Mouse (Mus musculus) intestine, postnatal 0 days (tissue): ENCODE data around the gene Polr3gl. TPM values are rescaled to one million over a fixed set of nuclear protein-coding genes. Genes with fewer than 3 reads are reported as not detected.

Source experiments
- ATAC-seq: fragments of 200-750 bp; cut with Nextera tagmentation; 2 replicates; pipeline ENCODE4 v1.8.0; 2017; ENCODE audit warnings: mild to moderate bottlenecking, moderate TSS enrichment, moderate library complexity
- H3K27ac ChIP-seq: fragments of 300-500 bp; sonication (generic); 2 replicates; pipeline ENCODE4 v1.5.1; 2014; ENCODE audit warnings: mild to moderate bottlenecking, low read depth, low read length, moderate library complexity
- H3K27me3 ChIP-seq: fragments of 300-500 bp; sonication (generic); replicated peaks from 2 replicates; pipeline ENCODE4 v1.6.1; 2014; ENCODE audit warnings: low read length, mixed read lengths; ENCODE audit not compliant: control insufficient read depth, insufficient read depth
- H3K36me3 ChIP-seq: fragments of 300-500 bp; sonication (generic); 2 replicates; pipeline ENCODE4 v1.6.1; 2014; ENCODE audit warnings: mild to moderate bottlenecking, moderate library complexity; ENCODE audit not compliant: control insufficient read depth, insufficient read depth
- H3K4me1 ChIP-seq: fragments of 300-500 bp; sonication (generic); replicated peaks from 2 replicates; pipeline ENCODE4 v1.6.1; 2014; ENCODE audit warnings: antibody characterized with exemption, low read length, mixed read lengths; ENCODE audit not compliant: control insufficient read depth, insufficient read depth
- H3K4me2 ChIP-seq: fragments of 300-500 bp; sonication (generic); replicated peaks from 2 replicates; pipeline ENCODE4 v1.6.1; 2014; ENCODE audit warnings: low read depth, mild to moderate bottlenecking, moderate library complexity
- H3K4me3 ChIP-seq: fragments of 300-500 bp; sonication (generic); 2 replicates; pipeline ENCODE4 v1.5.1; 2014; ENCODE audit warnings: low read depth, low read length
- H3K9ac ChIP-seq: fragments of 300-500 bp; sonication (generic); 2 replicates; pipeline ENCODE4 v1.6.1; 2014; ENCODE audit warnings: mild to moderate bottlenecking, low read depth, low read length
- H3K9me3 ChIP-seq: fragments of 300-500 bp; sonication (generic); 2 replicates; pipeline ENCODE4 v1.6.1; 2016; ENCODE audit warnings: mixed run types; ENCODE audit not compliant: control insufficient read depth
- CTCF ChIP-seq: sonication (generic); IDR thresholded peaks from 2 replicates; pipeline ENCODE4 v1.5.1; 2016; ENCODE audit warnings: low read depth, mild to moderate bottlenecking, control low read depth, antibody characterized with exemption, moderate library complexity
- WGBS: fragments of 180-500 bp; shearing (Covaris S2); extraction: QIAGEN DNeasy Blood & Tissue Kit; methylation state at CpG from one replicate; pipeline ENCODE4 v1.1.7; 2014; 5-methylcytosine and 5-hydroxymethylcytosine counted together
- polyA plus RNA-seq: library from polyadenylated mRNA; unstranded; fragments of >200 nt; fragmentation: Nextera tagmentation; extraction: Ambion mirVana; gene quantifications from 2 replicates; pipeline ENCODE4 v1.2.1, GENCODE M21; 2015

Gene Polr3gl
- polyA plus RNA-seq, 1 experiment from 2014 or later: 18.7 TPM

DNA sequence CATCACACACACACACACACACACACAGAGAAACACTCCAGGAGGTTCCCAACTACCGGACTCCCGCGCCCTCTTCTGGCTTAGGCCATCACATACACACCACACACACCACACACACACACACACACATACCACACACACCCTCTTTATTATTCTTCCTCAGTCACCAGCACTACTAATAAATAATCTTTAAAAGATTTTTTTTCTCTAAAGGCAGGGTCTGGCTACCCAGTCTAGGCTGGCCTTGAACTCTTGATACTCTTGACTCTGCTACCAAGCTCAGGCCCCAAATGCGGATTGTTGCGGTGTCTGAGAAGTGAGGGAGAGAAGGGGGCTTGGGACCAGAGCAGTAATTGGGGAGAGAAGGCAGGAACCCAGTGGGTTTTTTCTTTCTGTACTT lies 870 bp upstream of the Polr3gl start:
- Histone ChIP-seq H3K9ac (no peak overlapping the region), H3K4me1 (peaks cover 12% of the 10 kb centered on the region; the same call in 1 of the 2 replicates), H3K9me3 (no peaks in the 10 kb centered on the region), H3K27me3 (peaks cover 37% of the 10 kb centered on the region), H3K4me2 (no peak overlapping the region), H3K27ac (no peak overlapping the region), H3K36me3 (no peaks in the 10 kb centered on the region), H3K4me3 (no peak overlapping the region)
- WGBS: 73% methylated on average over 5 of the region's 5 CpGs
- no peak for TF ChIP-seq CTCF
- no peak for ATAC-seq

- H3K27me3 ChIP-seq: peaks cover 25% of the 10 kb centered on the region
- H3K36me3 ChIP-seq: no peaks in the 10 kb centered on the region
- H3K4me2 ChIP-seq: peak overlapping the region; percentile 83
- no peaks in the 10 kb centered on the region for H3K9me3 ChIP-seq
- ATAC-seq: no peak
- peak overlapping the region; percentile 75 for H3K9ac ChIP-seq
- TF ChIP-seq CTCF: no peak
- peaks cover 12% of the 10 kb centered on the region; the same call in 1 of the 2 replicates for H3K4me1 ChIP-seq
- peak overlapping the region; percentile 68 for H3K27ac ChIP-seq
- peak overlapping the region; percentile 75 for H3K4me3 ChIP-seq
- 1% methylated on average over 10 of the region's 10 CpGs for WGBS
Measured at GRCm38 (mm10) chr3:96593374-96593773, 607 bp downstream of the Polr3gl start.

DNA sequence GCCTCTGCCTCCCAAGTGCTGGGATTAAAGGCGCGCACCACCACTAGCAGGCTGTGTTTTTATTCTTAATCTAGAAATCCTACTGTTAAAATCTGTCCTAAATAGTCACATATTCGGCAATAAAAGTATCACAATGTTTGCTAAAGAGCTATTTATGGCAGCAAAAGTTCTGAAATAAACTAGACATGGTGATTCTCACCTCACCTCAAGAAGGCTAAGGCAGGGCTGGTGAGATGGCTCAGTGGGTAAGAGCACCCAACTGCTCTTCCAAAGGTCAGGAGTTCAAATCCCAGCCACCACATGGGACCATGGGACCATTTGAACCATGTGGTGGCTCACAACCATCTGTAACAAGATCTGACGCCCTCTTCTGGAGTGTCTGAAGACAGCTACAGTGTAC lies 3.3 kb downstream of the Polr3gl start:
- no peaks in the 10 kb centered on the region for H3K9me3 ChIP-seq
- H3K4me3 ChIP-seq: no peak overlapping the region
- no peak for TF ChIP-seq CTCF
- no peak for ATAC-seq
- WGBS: 77% methylated on average over 4 of the region's 4 CpGs
- no peak overlapping the region for H3K4me2 ChIP-seq
- H3K36me3 ChIP-seq: no peaks in the 10 kb centered on the region
- H3K4me1 ChIP-seq: 0 out of 2 replicates have a peak, but pooled peaks cover 4% of the 10 kb centered on the region
- no peak overlapping the region for H3K9ac ChIP-seq
- H3K27ac ChIP-seq: no peak overlapping the region
- peaks cover 3% of the 10 kb centered on the region; the same call in 1 of the 2 replicates for H3K27me3 ChIP-seq

GRCm38 (mm10) chr3:96583386-96583785 lies 10.6 kb downstream of the Polr3gl start:
- TF ChIP-seq CTCF: peak; percentile 41; the same call in 1 of the 2 replicates
- H3K9me3 ChIP-seq: no peaks in the 10 kb centered on the region
- H3K36me3 ChIP-seq: 0 out of 2 replicates have a peak, but pooled peaks cover 3% of the 10 kb centered on the region
- H3K4me2 ChIP-seq: no peak overlapping the region
- no peak overlapping the region for H3K9ac ChIP-seq
- no peak for ATAC-seq
- 89% methylated on average over 5 of the region's 5 CpGs for WGBS
- H3K4me1 ChIP-seq: no peaks in the 10 kb centered on the region
- no peak overlapping the region for H3K4me3 ChIP-seq
- H3K27ac ChIP-seq: no peak overlapping the region
- H3K27me3 ChIP-seq: no peaks in the 10 kb centered on the region

- no peak overlapping the region for H3K9ac ChIP-seq
- H3K9me3 ChIP-seq: no peaks in the 10 kb centered on the region
- WGBS: 85% methylated on average over 16 of the region's 16 CpGs
- 0 out of 2 replicates have a peak, but pooled peaks cover 3% of the 10 kb centered on the region for H3K36me3 ChIP-seq
- H3K27me3 ChIP-seq: no peaks in the 10 kb centered on the region
- no peak for TF ChIP-seq CTCF
- no peak overlapping the region for H3K4me2 ChIP-seq
- H3K4me3 ChIP-seq: no peak overlapping the region
- no peak for ATAC-seq
- no peak overlapping the region for H3K27ac ChIP-seq
- H3K4me1 ChIP-seq: peaks cover 9% of the 10 kb centered on the region; the same call in 1 of the 2 replicates
Measured at GRCm38 (mm10) chr3:96581771-96582515, 12.0 kb downstream of the Polr3gl start.

GRCm38 (mm10) chr3:96581141-96581540 lies 12.8 kb downstream of the Polr3gl start:
- no peak for ATAC-seq
- H3K4me1 ChIP-seq: peaks cover 9% of the 10 kb centered on the region
- no peak overlapping the region for H3K9ac ChIP-seq
- no peak overlapping the region for H3K4me3 ChIP-seq
- H3K36me3 ChIP-seq: 0 out of 2 replicates have a peak, but pooled peaks cover 3% of the 10 kb centered on the region
- no peaks in the 10 kb centered on the region for H3K27me3 ChIP-seq
- no peaks in the 10 kb centered on the region for H3K9me3 ChIP-seq
- 62% methylated on average over 6 of the region's 6 CpGs for WGBS
- no peak overlapping the region for H3K27ac ChIP-seq
- H3K4me2 ChIP-seq: no peak overlapping the region
- no peak for TF ChIP-seq CTCF
